Mouse (Mus musculus): Measurements from ENCODE around the gene Hsf2bp. TPM values are rescaled to one million over a fixed set of nuclear protein-coding genes. Genes with fewer than 3 reads are reported as not detected.

Hsf2bp gene
- polyA plus RNA-seq, 1 experiment from 2014 or later = 0.78 TPM

GRCm38 (mm10) chr17:32025386-32025785, 10.8 kb downstream of the Hsf2bp start:
- Histone ChIP-seq H3K4me2 (replicated peaks; ENCODE audit: low read depth, low read length) (no peak overlapping the region), H3K36me3 (ENCODE audit: control insufficient read depth, insufficient read depth, low read length) (no peaks in the 10 kb centered on the region), H3K27ac (ENCODE audit: low read length) (no peak overlapping the region; the same call in 1 of the 2 replicates), H3K27me3 (ENCODE audit: control insufficient read depth, insufficient read depth, low read length) (no peaks in the 10 kb centered on the region), H3K4me1 (ENCODE audit: control insufficient read depth, insufficient read depth, low read length) (no peaks in the 10 kb centered on the region), H3K4me3 (ENCODE audit: low read depth, low read length) (no peak overlapping the region), H3K9me3 (ENCODE audit: control insufficient read depth, low read depth, low read length) (no peaks in the 10 kb centered on the region), H3K9ac (replicated peaks; ENCODE audit: low read depth, low read length) (no peak overlapping the region)
- ATAC-seq (ENCODE audit: insufficient number of reproducible peaks, insufficient read depth, low FRiP score, low read depth) = 0 out of 2 replicates have a peak, but pooled peaks have one; percentile 53
- WGBS = 20% methylated on average over 2 of the region's 2 CpGs

GRCm38 (mm10) chr17:32024671-32025073, 11.5 kb downstream of the Hsf2bp start:
- Histone ChIP-seq H3K27ac (ENCODE audit: low read length) (peak overlapping the region; percentile 2; the same call in 1 of the 2 replicates), H3K4me1 (ENCODE audit: control insufficient read depth, insufficient read depth, low read length) (no peaks in the 10 kb centered on the region), H3K27me3 (ENCODE audit: control insufficient read depth, insufficient read depth, low read length) (no peaks in the 10 kb centered on the region), H3K9me3 (ENCODE audit: control insufficient read depth, low read depth, low read length) (no peaks in the 10 kb centered on the region), H3K9ac (replicated peaks; ENCODE audit: low read depth, low read length) (no peak overlapping the region), H3K36me3 (ENCODE audit: control insufficient read depth, insufficient read depth, low read length) (no peaks in the 10 kb centered on the region), H3K4me3 (ENCODE audit: low read depth, low read length) (no peak overlapping the region), H3K4me2 (replicated peaks; ENCODE audit: low read depth, low read length) (no peak overlapping the region)
- WGBS = 28% methylated on average over 5 of the region's 5 CpGs
- 0 out of 2 replicates have a peak, but pooled peaks have one; percentile 23 for ATAC-seq (ENCODE audit: insufficient number of reproducible peaks, insufficient read depth, low FRiP score, low read depth)

- no peak for ATAC-seq (ENCODE audit: insufficient number of reproducible peaks, insufficient read depth, low FRiP score, low read depth)
- Histone ChIP-seq H3K4me3 (ENCODE audit: low read depth, low read length) (no peak overlapping the region), H3K4me1 (ENCODE audit: control insufficient read depth, insufficient read depth, low read length) (no peaks in the 10 kb centered on the region), H3K27me3 (ENCODE audit: control insufficient read depth, insufficient read depth, low read length) (no peaks in the 10 kb centered on the region), H3K9ac (replicated peaks; ENCODE audit: low read depth, low read length) (no peak overlapping the region), H3K9me3 (ENCODE audit: control insufficient read depth, low read depth, low read length) (no peaks in the 10 kb centered on the region), H3K27ac (ENCODE audit: low read length) (no peak overlapping the region), H3K36me3 (ENCODE audit: control insufficient read depth, insufficient read depth, low read length) (no peaks in the 10 kb centered on the region), H3K4me2 (replicated peaks; ENCODE audit: low read depth, low read length) (no peak overlapping the region)
- 80% methylated on average over 8 of the region's 8 CpGs for WGBS
Observed at GRCm38 (mm10) chr17:32023088-32023487, 13.1 kb downstream of the Hsf2bp start.

- Histone ChIP-seq H3K27me3 (ENCODE audit: control insufficient read depth, insufficient read depth, low read length) (no peaks in the 10 kb centered on the region), H3K27ac (ENCODE audit: low read length) (no peak overlapping the region), H3K36me3 (ENCODE audit: control insufficient read depth, insufficient read depth, low read length) (no peaks in the 10 kb centered on the region), H3K9me3 (ENCODE audit: control insufficient read depth, low read depth, low read length) (no peaks in the 10 kb centered on the region), H3K9ac (replicated peaks; ENCODE audit: low read depth, low read length) (no peak overlapping the region), H3K4me2 (replicated peaks; ENCODE audit: low read depth, low read length) (no peak overlapping the region), H3K4me3 (ENCODE audit: low read depth, low read length) (no peak overlapping the region), H3K4me1 (ENCODE audit: control insufficient read depth, insufficient read depth, low read length) (no peaks in the 10 kb centered on the region)
- 77% methylated on average over 6 of the region's 6 CpGs for WGBS
- ATAC-seq (ENCODE audit: insufficient number of reproducible peaks, insufficient read depth, low FRiP score, low read depth) = no peak
Observed at GRCm38 (mm10) chr17:32022551-32022950, 13.6 kb downstream of the Hsf2bp start.

GRCm38 (mm10) chr17:32021981-32022380, 14.2 kb downstream of the Hsf2bp start:
- Histone ChIP-seq H3K4me1 (ENCODE audit: control insufficient read depth, insufficient read depth, low read length) (no peaks in the 10 kb centered on the region), H3K9me3 (ENCODE audit: control insufficient read depth, low read depth, low read length) (no peaks in the 10 kb centered on the region), H3K4me3 (ENCODE audit: low read depth, low read length) (no peak overlapping the region), H3K36me3 (ENCODE audit: control insufficient read depth, insufficient read depth, low read length) (no peaks in the 10 kb centered on the region), H3K27ac (ENCODE audit: low read length) (no peak overlapping the region), H3K9ac (replicated peaks; ENCODE audit: low read depth, low read length) (no peak overlapping the region), H3K27me3 (ENCODE audit: control insufficient read depth, insufficient read depth, low read length) (no peaks in the 10 kb centered on the region), H3K4me2 (replicated peaks; ENCODE audit: low read depth, low read length) (no peak overlapping the region)
- no peak for ATAC-seq (ENCODE audit: insufficient number of reproducible peaks, insufficient read depth, low FRiP score, low read depth)
- 82% methylated on average over 3 of the region's 3 CpGs for WGBS

- no peaks in the 10 kb centered on the region for H3K27me3 ChIP-seq (ENCODE audit: control insufficient read depth, insufficient read depth, low read length)
- peaks cover 1% of the 10 kb centered on the region; the same call in 1 of the 2 replicates for H3K4me1 ChIP-seq (ENCODE audit: control insufficient read depth, insufficient read depth, low read length)
- no peak overlapping the region for H3K4me2 ChIP-seq (replicated peaks; ENCODE audit: low read depth, low read length)
- no peak overlapping the region for H3K4me3 ChIP-seq (ENCODE audit: low read depth, low read length)
- no peaks in the 10 kb centered on the region for H3K36me3 ChIP-seq (ENCODE audit: control insufficient read depth, insufficient read depth, low read length)
- no peak overlapping the region for H3K27ac ChIP-seq (ENCODE audit: low read length)
- no peak for ATAC-seq (ENCODE audit: insufficient number of reproducible peaks, insufficient read depth, low FRiP score, low read depth)
- H3K9ac ChIP-seq (replicated peaks; ENCODE audit: low read depth, low read length) = no peak overlapping the region
- no peaks in the 10 kb centered on the region for H3K9me3 ChIP-seq (ENCODE audit: control insufficient read depth, low read depth, low read length)
- 81% methylated on average over 5 of the region's 5 CpGs for WGBS
Observed at GRCm38 (mm10) chr17:32018127-32018894, 17.8 kb downstream of the Hsf2bp start.

- ATAC-seq (ENCODE audit: insufficient number of reproducible peaks, insufficient read depth, low FRiP score, low read depth) = 0 out of 2 replicates have a peak, but pooled peaks have one; percentile 4
- 83% methylated on average over 8 of the region's 8 CpGs for WGBS
Observed at GRCm38 (mm10) chr17:32016481-32016880, 19.7 kb downstream of the Hsf2bp start.

GRCm38 (mm10) chr17:32013659-32014058, 22.5 kb downstream of the Hsf2bp start:
- Histone ChIP-seq H3K27me3 (ENCODE audit: control insufficient read depth, insufficient read depth, low read length) (no peaks in the 10 kb centered on the region), H3K4me3 (ENCODE audit: low read depth, low read length) (no peak overlapping the region), H3K27ac (ENCODE audit: low read length) (no peak overlapping the region), H3K9me3 (ENCODE audit: control insufficient read depth, low read depth, low read length) (no peaks in the 10 kb centered on the region), H3K4me2 (replicated peaks; ENCODE audit: low read depth, low read length) (no peak overlapping the region), H3K36me3 (ENCODE audit: control insufficient read depth, insufficient read depth, low read length) (no peaks in the 10 kb centered on the region), H3K9ac (replicated peaks; ENCODE audit: low read depth, low read length) (no peak overlapping the region), H3K4me1 (ENCODE audit: control insufficient read depth, insufficient read depth, low read length) (peaks cover 11% of the 10 kb centered on the region)
- ATAC-seq (ENCODE audit: insufficient number of reproducible peaks, insufficient read depth, low FRiP score, low read depth) = no peak

More at GRCm38 (mm10) chr17:32016481-32016880, 19.7 kb downstream of the Hsf2bp start:
- Histone ChIP-seq H3K27me3 (ENCODE audit: control insufficient read depth, insufficient read depth, low read length) (no peaks in the 10 kb centered on the region), H3K9ac (replicated peaks; ENCODE audit: low read depth, low read length) (no peak overlapping the region), H3K4me3 (ENCODE audit: low read depth, low read length) (no peak overlapping the region), H3K9me3 (ENCODE audit: control insufficient read depth, low read depth, low read length) (no peaks in the 10 kb centered on the region), H3K4me1 (ENCODE audit: control insufficient read depth, insufficient read depth, low read length) (peaks cover 11% of the 10 kb centered on the region), H3K27ac (ENCODE audit: low read length) (no peak overlapping the region), H3K36me3 (ENCODE audit: control insufficient read depth, insufficient read depth, low read length) (no peaks in the 10 kb centered on the region), H3K4me2 (replicated peaks; ENCODE audit: low read depth, low read length) (no peak overlapping the region)

All from stomach, embryonic 14.5 days (tissue).